Mouse (Mus musculus) neural tube, postnatal 0 days (tissue): ENCODE results near the gene Ephb2. TPM values are rescaled to one million over a fixed set of nuclear protein-coding genes. Genes with fewer than 3 reads are reported as not detected.

Experiments used
- microRNA-seq: library from miRNA; unstranded; fragments of <30 nt; microRNA quantifications from one replicate; pipeline ENCODE4, GENCODE M21; 2016
- polyA plus RNA-seq: library from polyadenylated mRNA; unstranded; fragments of >200 nt; fragmentation: Nextera tagmentation; extraction: Ambion mirVana; gene quantifications from 2 replicates; pipeline ENCODE4 v1.2.1, GENCODE M21; 2015

The Ephb2 gene
- 12.0 and 14.3 TPM in 2 replicates for polyA plus RNA-seq

DNA sequence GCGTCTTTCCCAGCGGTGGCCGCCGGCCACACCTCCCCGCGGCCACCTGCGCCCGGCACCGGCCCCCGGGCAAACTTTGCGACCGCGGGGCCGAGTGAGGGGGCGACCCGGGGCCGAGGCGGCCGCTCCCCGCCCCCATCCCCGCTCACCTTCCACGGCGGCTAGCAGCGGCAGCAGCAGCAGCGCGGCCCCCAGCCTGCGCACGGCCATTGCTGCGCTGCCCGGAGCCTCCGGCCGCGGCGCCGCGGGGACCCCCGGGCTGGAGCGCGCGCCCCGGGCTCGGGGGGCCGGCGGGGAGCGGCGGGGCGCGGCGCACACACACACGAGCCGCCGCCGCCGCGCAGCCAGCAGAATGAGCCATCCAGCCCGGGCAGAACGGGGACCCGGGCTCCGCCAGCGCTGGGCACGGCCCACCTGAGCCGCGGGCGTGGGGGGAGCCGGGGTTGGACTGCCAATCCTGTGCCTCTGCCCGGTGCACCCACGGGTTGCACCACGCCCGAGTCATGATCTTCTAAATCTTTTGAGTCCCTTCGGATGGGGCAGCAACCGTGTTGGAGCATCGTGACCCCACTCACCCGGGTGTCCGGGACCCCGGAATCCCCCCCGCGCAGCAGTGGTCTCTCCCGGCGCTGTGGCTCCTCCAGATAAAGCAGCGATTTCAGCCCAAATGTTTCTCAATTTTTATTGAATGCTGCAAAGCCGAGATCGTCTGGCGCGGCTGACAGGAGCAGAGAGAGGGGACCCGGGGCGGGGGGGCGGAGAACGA lies at the start of gene Ephb2:
Gene Ephb2 (minus strand): TSS at position 368 of the 766 bp plus-strand sequence.

DNA sequence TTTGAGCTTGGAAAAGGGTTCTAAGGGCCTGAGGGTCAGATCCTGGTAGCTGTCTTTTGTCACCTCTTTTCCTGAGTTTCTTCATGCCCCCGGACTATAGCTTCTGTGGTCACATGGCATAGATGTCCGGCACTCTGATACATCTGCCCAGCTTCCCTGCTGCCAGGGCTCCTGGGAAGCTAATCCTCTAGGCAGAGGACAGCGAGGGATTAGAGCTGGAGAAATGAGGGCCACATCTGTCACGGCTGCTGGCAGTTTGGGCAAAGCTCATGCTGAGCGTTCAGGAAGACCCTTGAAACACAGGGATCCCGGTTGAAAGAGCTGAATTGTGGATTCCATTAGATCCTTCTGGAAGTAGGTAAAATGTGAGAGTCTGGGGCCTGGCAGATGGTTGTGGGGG lies 213.4 kb downstream of the Ephb2 start, which contains the start of gene Lactbl1:
Gene Lactbl1 (plus strand): TSS at position 234 of the 400 bp plus-strand sequence.

DNA sequence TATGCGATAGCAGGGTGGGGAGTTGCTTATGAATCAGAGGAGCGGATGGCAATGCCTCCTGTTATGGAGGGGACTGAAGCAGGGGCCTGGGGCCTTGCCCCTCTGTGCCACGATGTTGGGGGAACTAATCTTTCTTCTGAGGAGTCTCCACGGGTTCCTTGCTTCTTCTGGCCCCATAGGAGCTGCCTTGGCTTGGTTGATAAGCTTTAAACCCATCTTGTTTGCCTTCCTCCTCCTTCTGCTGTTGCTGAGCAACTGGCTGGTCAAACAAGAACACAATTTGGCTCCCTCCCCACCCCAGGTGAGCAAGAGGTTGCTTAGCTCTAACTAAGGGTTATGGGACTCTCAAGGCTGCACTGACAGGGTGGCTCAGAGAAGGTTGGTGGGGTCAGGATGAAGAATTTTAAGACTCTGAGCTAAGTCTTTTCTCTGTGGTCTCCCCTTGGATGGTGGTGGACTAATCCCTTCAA lies 225.4 kb downstream of the Ephb2 start, which contains the start of gene Tex46:
Gene Tex46 (plus strand): TSS at position 51 of the 470 bp plus-strand sequence.

DNA sequence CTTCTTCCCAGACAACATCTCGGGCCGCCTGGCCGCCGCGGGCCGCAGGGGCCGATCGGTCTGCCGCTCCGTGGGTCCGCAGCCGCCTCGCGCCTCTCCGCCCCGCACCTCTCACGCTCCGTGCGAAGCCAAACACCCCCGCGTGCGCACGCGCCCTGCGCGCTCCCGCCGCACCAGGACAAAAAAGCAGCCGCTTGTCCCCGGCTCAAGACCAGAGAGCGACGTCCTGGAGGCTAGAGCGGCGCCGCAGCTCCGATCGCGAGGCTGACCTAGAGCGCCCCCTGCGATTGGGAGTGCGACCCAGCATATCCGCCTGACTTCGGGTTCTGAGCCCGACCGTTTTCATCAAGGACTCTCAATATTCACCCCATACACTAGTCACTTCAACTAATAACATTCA lies 233.2 kb downstream of the Ephb2 start, which contains the start of gene Kdm1a:
Gene Kdm1a (minus strand): TSS at position 156 of the 400 bp plus-strand sequence.

Small RNAs within 50 kb of the gene (microRNA-seq; reads per million reads assigned to microRNA genes)
- gene Gm22180: not detected

Other genes starting within 250 kb of the Ephb2 start
- gene Kdm1a, start 233.3 kb downstream of the Ephb2 start, polyA plus RNA-seq: 37.4 and 42.5 TPM in 2 replicates
- not detected in 2 replicates for gene Tex46, start 225.6 kb downstream of the Ephb2 start, polyA plus RNA-seq
- gene Lactbl1, start 213.4 kb downstream of the Ephb2 start, polyA plus RNA-seq: 0.10 TPM in 1 of 2 replicates, not detected in the other
- gene C1qb, start 50.2 kb upstream of the Ephb2 start, polyA plus RNA-seq: 102 and 117 TPM in 2 replicates
- gene C1qc, start 57.1 kb upstream of the Ephb2 start, polyA plus RNA-seq: 63.6 and 74.7 TPM in 2 replicates
- gene C1qa, start 62.8 kb upstream of the Ephb2 start, polyA plus RNA-seq: 73.7 and 74.2 TPM in 2 replicates
- gene Epha8, start 120.8 kb upstream of the Ephb2 start, polyA plus RNA-seq: 10.2 and 12.7 TPM in 2 replicates
- gene Zbtb40, start 212.8 kb upstream of the Ephb2 start, polyA plus RNA-seq: 2.0 and 2.9 TPM in 2 replicates